Mouse (Mus musculus): ENCODE measurements at regions not wholly inside any gene's neighbourhood (a gene's known extent, or its start where the extent isn't known, plus 50 kb on each side); places are given as distances from the start of the nearest gene placed in this dataset.

- TF ChIP-seq POLR2A (IDR thresholded peaks at IDR 0.05; ENCODE audit: extremely low read depth, insufficient read depth, low read length) (no peak), CTCF (IDR thresholded peaks at IDR 0.05; ENCODE audit: low read depth, low read length) (no peak)
Measured at GRCm38 (mm10) chr14:76258626-76259025, 147.9 kb downstream of the Nufip1 start.

All from liver, adult 2 months (tissue).